Mouse (Mus musculus) hindbrain, embryonic 14.5 days (tissue): ENCODE data around the gene Efna2. TPM values are rescaled to one million over a fixed set of nuclear protein-coding genes. Genes with fewer than 3 reads are reported as not detected.

ENCODE experiments used
- ATAC-seq: fragments of 200-750 bp; cut with Nextera tagmentation; 2 replicates; pipeline ENCODE4 v1.8.0; 2017; ENCODE audit warnings: moderate number of reproducible peaks, mild to moderate bottlenecking, moderate TSS enrichment, moderate library complexity; ENCODE audit not compliant: low FRiP score
- DNase-seq: peaks from one replicate; pipeline ENCODE4 v3.0.0-alpha.2; 2015; ENCODE audit warnings: low spot score
- H3K27ac ChIP-seq: fragments of 300-500 bp; sonication (generic); 2 replicates; pipeline ENCODE4 v1.5.1; 2014; ENCODE audit warnings: mild to moderate bottlenecking, moderate library complexity
- H3K27me3 ChIP-seq: fragments of 300-500 bp; sonication (generic); 2 replicates; pipeline ENCODE4 v1.6.1; 2014; ENCODE audit warnings: mild to moderate bottlenecking, low read length, mixed read lengths; ENCODE audit not compliant: control insufficient read depth, insufficient read depth
- H3K36me3 ChIP-seq: fragments of 300-500 bp; sonication (generic); replicated peaks from 2 replicates; pipeline ENCODE4 v1.6.1; 2014; ENCODE audit not compliant: control insufficient read depth, insufficient read depth
- H3K4me1 ChIP-seq: fragments of 300-500 bp; sonication (generic); replicated peaks from 2 replicates; pipeline ENCODE4 v1.6.1; 2014; ENCODE audit warnings: antibody characterized with exemption, low read length, mixed read lengths; ENCODE audit not compliant: control insufficient read depth, insufficient read depth
- H3K4me2 ChIP-seq: fragments of 300-500 bp; sonication (generic); replicated peaks from 2 replicates; pipeline ENCODE4 v1.6.1; 2014; ENCODE audit warnings: mild to moderate bottlenecking, moderate library complexity
- H3K4me3 ChIP-seq: fragments of 300-500 bp; sonication (generic); replicated peaks from 2 replicates; pipeline ENCODE4 v1.5.1; 2014; ENCODE audit warnings: mild to moderate bottlenecking, low read length
- H3K9ac ChIP-seq: fragments of 300-500 bp; sonication (generic); 2 replicates; pipeline ENCODE4 v1.6.1; 2014
- H3K9me3 ChIP-seq: fragments of 300-500 bp; sonication (generic); 2 replicates; pipeline ENCODE4 v1.6.1; 2016; ENCODE audit warnings: low read length; ENCODE audit not compliant: control insufficient read depth
- WGBS: fragments of 180-500 bp; shearing (Covaris S2); extraction: QIAGEN DNeasy Blood & Tissue Kit; methylation state at CpG from one replicate; pipeline ENCODE4 v1.1.7; 2014; 5-methylcytosine and 5-hydroxymethylcytosine counted together
- polyA plus RNA-seq: library from polyadenylated mRNA; unstranded; fragments of >200 nt; fragmentation: Nextera tagmentation; extraction: Ambion mirVana; gene quantifications from 2 replicates; pipeline ENCODE4 v1.2.1, GENCODE M21; 2014

The Efna2 gene
- polyA plus RNA-seq, 1 experiment from 2014 or later = 26.2 TPM

GRCm38 (mm10) chr10:80226071-80226415 is 46.8 kb downstream of the Efna2 start:
- ATAC-seq (no peak), DNase-seq (no peak)
- peaks cover 22% of the 10 kb centered on the region for H3K36me3 ChIP-seq
- peak overlapping the region; percentile 96 for H3K27ac ChIP-seq
- no peaks in the 10 kb centered on the region for H3K27me3 ChIP-seq
- WGBS = under 1% methylated on average over 14 of the region's 14 CpGs
- H3K9ac ChIP-seq = peak overlapping the region; percentile 18; the same call in 1 of the 2 replicates
- peaks cover 26% of the 10 kb centered on the region for H3K4me1 ChIP-seq
- H3K4me2 ChIP-seq = peak overlapping the region; percentile 89
- H3K9me3 ChIP-seq = no peaks in the 10 kb centered on the region
- H3K4me3 ChIP-seq = peak overlapping the region; percentile 74

GRCm38 (mm10) chr10:80226416-80227165 is 47.3 kb downstream of the Efna2 start, which contains the start of gene Mum1:
Gene Mum1, plus strand, starts transcription at chr10:80226434.
- Histone ChIP-seq H3K4me2 (peak within 1 kb of the TSS; percentile 89), H3K9ac (peak within 1 kb of the TSS; percentile 88), H3K27me3 (no peaks in the 10 kb centered on the region), H3K36me3 (peaks cover 26% of the 10 kb centered on the region), H3K4me1 (peaks cover 26% of the 10 kb centered on the region), H3K27ac (peak within 1 kb of the TSS; percentile 96), H3K9me3 (no peaks in the 10 kb centered on the region), H3K4me3 (peak within 1 kb of the TSS; percentile 74)
- WGBS = 1% methylated on average over 28 of the region's 75 CpGs
- ATAC-seq (peak; percentile 96), DNase-seq (peak; percentile 92)

- Histone ChIP-seq H3K4me1 (peaks cover 26% of the 10 kb centered on the region), H3K4me3 (peak overlapping the region; percentile 74), H3K4me2 (peak overlapping the region; percentile 89), H3K36me3 (peaks cover 31% of the 10 kb centered on the region), H3K27ac (peak overlapping the region; percentile 96), H3K27me3 (no peaks in the 10 kb centered on the region), H3K9me3 (no peaks in the 10 kb centered on the region), H3K9ac (peak overlapping the region; percentile 88)
- no peak for DNase-seq
- WGBS = 7% methylated on average over 10 of the region's 10 CpGs
- ATAC-seq = 0 out of 2 replicates have a peak, but pooled peaks have one; percentile 0
Measured at GRCm38 (mm10) chr10:80227166-80227539, 47.9 kb downstream of the Efna2 start.

GRCm38 (mm10) chr10:80227877-80228775 is 48.8 kb downstream of the Efna2 start:
- no peak for DNase-seq
- Histone ChIP-seq H3K9me3 (no peaks in the 10 kb centered on the region), H3K4me2 (peak overlapping the region; percentile 89), H3K4me1 (peaks cover 29% of the 10 kb centered on the region), H3K9ac (peak overlapping the region; percentile 88), H3K4me3 (peak overlapping the region; percentile 74), H3K36me3 (peaks cover 41% of the 10 kb centered on the region), H3K27ac (peak overlapping the region; percentile 96), H3K27me3 (no peaks in the 10 kb centered on the region)
- 40% methylated on average over 15 of the region's 15 CpGs for WGBS
- no peak for ATAC-seq

- 0 out of 2 replicates have a peak, but pooled peaks cover 7% of the 10 kb centered on the region for H3K4me1 ChIP-seq
Measured at GRCm38 (mm10) chr10:80236145-80236825, 57.0 kb downstream of the Efna2 start.

GRCm38 (mm10) chr10:80237020-80237419 is 57.7 kb downstream of the Efna2 start:
- H3K27ac ChIP-seq = no peak overlapping the region
- peaks cover 99% of the 10 kb centered on the region for H3K36me3 ChIP-seq
- H3K4me1 ChIP-seq = 0 out of 2 replicates have a peak, but pooled peaks cover 7% of the 10 kb centered on the region
- ATAC-seq (no peak), DNase-seq (no peak)
- 88% methylated on average over 4 of the region's 4 CpGs for WGBS
- no peak overlapping the region for H3K4me2 ChIP-seq
- H3K4me3 ChIP-seq = no peak overlapping the region
- H3K27me3 ChIP-seq = no peaks in the 10 kb centered on the region
- no peak overlapping the region for H3K9ac ChIP-seq
- H3K9me3 ChIP-seq = no peaks in the 10 kb centered on the region

More at GRCm38 (mm10) chr10:80236145-80236825, 57.0 kb downstream of the Efna2 start:
- H3K9me3 ChIP-seq = no peaks in the 10 kb centered on the region
- H3K27me3 ChIP-seq = no peaks in the 10 kb centered on the region
- DNase-seq = no peak
- H3K9ac ChIP-seq = no peak overlapping the region
- ATAC-seq = no peak
- no peak overlapping the region for H3K27ac ChIP-seq
- no peak overlapping the region for H3K4me3 ChIP-seq
- WGBS = 94% methylated on average over 13 of the region's 13 CpGs
- H3K4me2 ChIP-seq = no peak overlapping the region
- H3K36me3 ChIP-seq = peaks cover 99% of the 10 kb centered on the region

GRCm38 (mm10) chr10:80238306-80238705 is 59.0 kb downstream of the Efna2 start:
- ATAC-seq (no peak), DNase-seq (no peak)
- no peaks in the 10 kb centered on the region for H3K27me3 ChIP-seq
- H3K9ac ChIP-seq = no peak overlapping the region
- H3K4me1 ChIP-seq = 0 out of 2 replicates have a peak, but pooled peaks cover 2% of the 10 kb centered on the region
- H3K4me3 ChIP-seq = no peak overlapping the region
- 98% methylated on average over 3 of the region's 3 CpGs for WGBS
- no peak overlapping the region for H3K4me2 ChIP-seq
- peaks cover 99% of the 10 kb centered on the region for H3K36me3 ChIP-seq
- no peaks in the 10 kb centered on the region for H3K9me3 ChIP-seq
- H3K27ac ChIP-seq = no peak overlapping the region
